Mouse (Mus musculus) ovary, postnatal 36 days (tissue): ENCODE measurements around the gene Rtn2.

Experiments
- DNase-seq: peaks from one replicate; pipeline ENCODE4 v3.0.0; 2022; ENCODE audit warnings: low spot score, mixed read lengths

Gene Rtn2

DNA sequence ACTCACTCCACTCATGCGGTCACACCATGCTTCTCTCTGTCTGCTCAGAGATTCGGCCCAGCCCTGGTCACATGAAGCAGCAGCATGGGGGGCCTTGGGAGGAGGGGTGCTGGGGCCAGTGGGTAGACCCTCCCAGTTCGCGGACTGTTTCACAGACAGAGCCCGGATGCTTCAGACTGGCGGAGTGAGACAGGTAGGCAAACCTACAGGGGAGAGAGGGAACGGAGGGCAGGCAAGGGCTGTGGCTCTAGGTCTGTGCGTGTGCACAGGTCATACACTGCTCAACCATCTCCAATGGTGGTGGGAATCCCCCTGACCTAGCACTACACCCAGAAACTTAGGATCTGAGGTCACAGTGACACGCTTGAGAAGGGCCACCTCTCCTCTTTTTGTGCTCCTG is 37.0 kb downstream of the Rtn2 start:
- no peak for DNase-seq

DNA sequence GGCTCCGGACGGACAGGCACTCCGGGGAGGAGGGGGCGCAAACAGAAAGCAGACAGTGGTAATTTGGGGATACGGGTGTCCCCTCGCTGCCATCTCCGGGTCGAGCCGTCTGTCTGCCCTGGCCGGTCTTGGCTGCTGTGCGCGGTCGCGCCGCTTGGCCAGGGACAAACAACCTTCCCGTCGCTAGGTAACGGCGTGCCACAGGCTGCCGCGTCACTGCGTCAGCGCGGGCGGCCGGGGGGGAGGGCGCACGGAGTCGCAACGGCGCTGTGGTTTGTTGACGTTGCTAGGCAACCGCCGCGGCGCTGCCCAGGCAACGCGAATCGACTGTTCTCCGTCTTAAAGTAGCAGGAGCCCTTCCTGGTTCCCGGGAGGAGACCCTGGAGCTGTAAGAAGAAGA is 37.5 kb downstream of the Rtn2 start:
- peak; percentile 95 for DNase-seq

GRCm38 (mm10) chr7:19320637-19321036 is 38.2 kb downstream of the Rtn2 start:
- DNase-seq, result no peak

DNA sequence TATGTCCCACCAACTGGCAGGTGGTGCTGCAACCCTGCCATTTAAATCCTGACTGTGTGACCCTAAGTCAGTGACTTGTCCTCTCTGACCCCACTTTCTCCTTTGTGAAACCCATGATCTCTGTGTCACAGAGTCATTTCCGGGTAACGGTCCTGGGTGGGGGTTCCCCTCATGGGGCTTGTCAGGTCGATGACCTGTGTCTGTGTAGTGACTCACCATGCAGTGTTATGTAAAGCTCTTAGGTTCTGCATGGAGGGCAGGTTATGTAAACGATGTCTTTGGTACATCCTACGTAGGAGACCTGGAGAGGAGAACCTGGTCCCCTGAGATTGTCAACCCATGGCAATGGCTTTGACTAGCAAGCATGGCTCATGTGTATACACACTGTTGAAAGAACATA is 39.0 kb downstream of the Rtn2 start:
- DNase-seq, result no peak

DNA sequence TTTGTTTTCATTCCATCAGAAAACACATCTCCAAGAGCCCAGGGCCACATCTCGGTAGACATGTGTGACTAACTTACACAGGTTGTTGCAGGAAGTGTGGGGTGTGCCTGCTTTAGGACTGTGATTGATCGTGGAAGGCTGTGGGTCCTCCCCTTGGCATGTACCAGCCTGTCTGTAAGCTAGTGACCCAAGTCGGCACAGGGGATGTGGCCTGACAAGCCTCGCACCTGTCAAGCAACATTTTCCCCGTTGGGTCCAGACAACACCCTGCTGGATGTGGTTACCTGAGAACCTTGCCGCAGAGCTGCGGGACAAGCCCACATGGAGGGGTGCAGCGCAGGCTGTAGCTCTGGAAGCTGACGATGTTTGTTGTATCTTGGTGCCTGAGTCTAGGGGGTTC is 40.1 kb downstream of the Rtn2 start:
- DNase-seq, result no peak

- DNase-seq, result no peak
These were observed 41.8 kb downstream of the Rtn2 start for GRCm38 (mm10) chr7:19324221-19324620.

DNA sequence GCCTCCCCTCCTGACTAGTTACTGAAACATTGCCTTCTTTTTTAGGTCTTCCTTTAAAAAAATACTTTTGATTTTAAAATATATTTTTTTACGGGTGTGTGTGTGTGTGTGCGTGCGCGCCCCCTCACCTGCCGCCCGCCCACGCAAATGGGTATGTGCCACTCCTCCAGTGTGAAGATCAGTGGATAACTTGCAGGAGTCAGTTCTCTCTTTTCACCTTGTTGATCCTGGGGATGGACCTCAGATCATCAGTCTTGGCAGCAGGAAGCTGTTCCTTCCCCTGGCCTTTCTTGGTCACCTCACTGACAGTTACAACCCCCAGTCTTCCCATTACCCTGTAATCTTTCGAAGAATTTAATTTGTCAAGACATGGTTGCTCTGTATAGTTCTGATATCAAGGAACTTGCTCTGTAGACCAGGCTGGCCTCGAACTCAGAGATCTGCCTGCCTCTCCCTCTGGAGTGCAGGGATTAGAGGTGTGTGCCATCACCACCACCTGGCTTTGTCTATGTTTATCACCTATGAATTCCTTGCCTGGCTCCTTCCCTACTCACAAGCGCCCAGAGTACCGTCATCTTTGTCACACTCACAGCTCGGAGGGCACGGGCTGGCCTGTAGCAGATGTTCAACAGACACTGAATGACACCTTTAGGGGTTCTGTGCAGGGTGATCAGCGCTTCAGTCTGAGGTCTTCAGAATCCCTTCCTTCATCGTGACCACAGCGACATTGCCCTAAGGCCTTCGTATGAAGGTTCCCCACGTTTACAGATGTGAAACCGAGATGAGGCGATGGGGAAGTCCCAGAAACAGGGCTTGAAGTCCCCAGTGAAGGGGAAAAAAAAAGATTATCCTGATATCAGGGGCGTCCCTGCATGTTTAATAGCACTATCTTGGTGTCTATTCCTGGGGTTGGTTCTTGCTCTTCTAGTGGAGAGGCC is 43.1 kb downstream of the Rtn2 start:
- DNase-seq, result no peak

- DNase-seq, result peak; percentile 84
These were observed 43.9 kb downstream of the Rtn2 start for GRCm38 (mm10) chr7:19326359-19326758.

DNA sequence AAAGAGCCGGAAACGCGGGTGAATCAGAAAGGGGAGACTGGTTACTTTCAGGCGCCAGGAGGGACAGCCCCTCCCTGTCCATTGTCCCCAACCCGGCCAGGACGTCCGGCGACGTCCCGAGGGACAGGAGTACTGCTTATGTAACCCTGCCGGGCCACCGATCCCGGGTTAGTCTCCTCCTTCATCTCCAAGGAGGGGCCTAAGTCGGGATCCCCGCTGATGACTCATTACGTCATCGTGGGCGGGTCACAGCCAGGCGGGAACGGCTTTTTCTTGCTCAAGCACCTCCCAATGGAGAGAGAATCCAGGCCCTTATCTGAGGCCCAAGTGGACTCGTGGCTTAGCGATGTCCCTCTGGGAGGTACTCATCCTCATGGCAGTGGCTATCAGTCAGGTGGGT is 44.7 kb downstream of the Rtn2 start:
- DNase-seq, result peak; percentile 73

DNA sequence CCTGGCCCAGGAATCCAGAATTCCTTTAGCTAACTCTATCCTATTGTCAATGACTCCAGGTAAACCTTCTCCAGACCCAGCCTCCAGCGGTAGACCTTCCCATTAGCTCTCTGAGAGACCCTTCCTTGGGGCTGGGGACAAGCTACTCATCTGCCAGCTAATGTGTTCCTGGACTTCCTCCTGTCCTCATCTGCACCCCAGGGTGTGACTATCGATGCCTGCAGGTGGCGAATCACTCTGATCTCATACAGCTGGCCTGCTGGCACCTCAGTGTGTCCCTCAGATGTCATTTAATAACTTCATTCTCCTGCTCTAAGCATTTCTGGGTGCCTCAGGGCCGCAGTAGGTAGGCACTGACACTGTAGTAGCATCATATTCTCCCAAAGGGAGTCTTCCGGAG is 45.4 kb downstream of the Rtn2 start:
- DNase-seq, result no peak

- no peak for DNase-seq
These were observed 46.0 kb downstream of the Rtn2 start for GRCm38 (mm10) chr7:19328425-19328824.

- no peak for DNase-seq
These were observed 49.5 kb downstream of the Rtn2 start for GRCm38 (mm10) chr7:19331910-19332309.

GRCm38 (mm10) chr7:19332709-19333352 is 50.4 kb downstream of the Rtn2 start:
- DNase-seq, result peak; percentile 69

DNA sequence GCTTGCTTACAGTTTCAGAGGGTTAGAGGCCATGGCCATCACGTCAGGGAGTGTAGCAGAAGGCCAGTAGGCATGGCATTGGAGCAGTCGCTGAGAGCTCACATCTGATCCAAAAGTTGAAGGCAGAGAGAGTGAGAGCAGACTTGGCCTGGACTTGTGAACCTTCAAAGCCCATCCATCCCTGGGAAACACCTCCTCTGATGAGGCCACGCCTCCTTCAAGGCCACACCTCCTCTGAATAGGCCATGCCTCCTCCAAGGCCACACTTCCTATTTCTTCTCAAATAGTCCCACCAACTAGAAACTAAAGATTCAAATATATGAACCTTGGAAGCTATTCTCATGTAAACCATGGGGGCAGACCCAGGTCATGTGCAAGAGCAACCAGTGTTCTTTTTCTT is 53.2 kb downstream of the Rtn2 start:
- DNase-seq, result no peak

DNA sequence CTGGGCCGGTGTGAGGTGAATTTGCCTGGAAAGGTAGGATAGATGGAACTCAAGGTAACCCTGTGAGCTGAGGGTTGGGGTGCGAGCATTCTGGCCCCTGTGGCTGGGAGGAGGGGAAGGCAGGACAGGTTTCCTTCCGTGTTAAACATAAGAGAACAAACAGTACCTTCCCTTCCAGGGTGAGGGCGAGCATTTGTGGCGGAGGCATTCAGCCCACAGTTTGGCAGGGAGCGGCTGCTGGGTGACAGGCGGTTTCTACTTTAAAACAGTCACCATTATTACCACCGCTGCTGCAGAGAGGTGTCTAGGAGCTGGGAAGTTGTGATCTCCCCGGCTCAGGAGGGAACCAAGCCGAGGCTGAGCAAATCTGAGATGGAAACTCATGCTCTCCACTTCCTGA is 54.7 kb downstream of the Rtn2 start:
- no peak for DNase-seq

DNA sequence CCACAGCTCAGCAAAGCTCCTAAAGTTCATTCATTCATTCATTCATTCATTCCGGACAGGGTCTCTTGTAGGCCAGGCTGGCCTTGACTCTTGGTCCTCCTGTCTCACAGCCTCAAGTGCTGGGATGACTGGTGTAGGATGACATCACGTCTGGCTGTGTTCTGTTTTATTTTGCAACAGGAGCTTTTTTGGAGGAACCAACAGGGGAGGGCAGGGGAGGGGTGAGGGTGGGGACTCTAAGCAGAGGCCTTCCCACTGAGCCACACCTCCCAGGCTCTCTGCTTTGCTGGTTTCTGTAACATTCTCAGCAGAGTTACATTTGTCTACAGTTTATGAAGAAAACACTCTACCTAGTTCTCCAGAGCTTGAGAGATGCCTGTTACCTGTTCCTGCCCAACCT is 55.6 kb downstream of the Rtn2 start:
- DNase-seq, result no peak

- no peak for DNase-seq
These were observed 56.2 kb downstream of the Rtn2 start for GRCm38 (mm10) chr7:19338596-19338995.

GRCm38 (mm10) chr7:19341250-19341649 is 58.8 kb downstream of the Rtn2 start:
- no peak for DNase-seq

DNA sequence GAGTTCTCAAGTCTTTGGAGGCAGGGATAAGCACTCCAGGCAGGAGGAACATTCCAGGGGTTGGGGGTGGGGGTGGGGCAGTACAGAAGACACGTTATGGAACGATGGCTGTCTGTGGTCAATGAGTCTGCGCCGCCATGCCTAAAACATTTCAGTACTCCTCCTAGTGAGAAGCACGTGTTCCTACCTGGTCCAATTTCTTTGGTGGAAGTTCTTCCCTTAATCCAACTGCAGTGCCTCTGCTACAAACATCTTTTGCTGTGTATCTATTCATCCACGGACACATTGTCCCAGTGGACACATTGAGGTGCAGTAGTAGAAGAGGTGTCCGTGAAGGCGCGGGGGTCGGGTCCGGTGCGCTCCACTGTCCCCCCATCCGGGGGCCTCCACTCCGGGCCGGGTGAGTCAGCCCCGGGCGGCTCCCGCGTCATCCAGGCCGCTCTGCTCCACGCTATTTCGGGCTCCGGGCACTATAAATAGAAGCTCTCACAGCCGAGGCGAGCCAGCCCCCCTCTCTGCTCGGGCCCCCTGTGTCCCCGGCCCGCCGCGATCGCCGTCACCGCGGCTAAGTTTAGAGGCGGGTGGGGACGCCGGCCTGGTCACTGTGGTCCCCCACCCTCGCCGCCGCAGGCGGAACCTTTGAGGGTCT is 59.5 kb downstream of the Rtn2 start:
- no peak for DNase-seq

DNA sequence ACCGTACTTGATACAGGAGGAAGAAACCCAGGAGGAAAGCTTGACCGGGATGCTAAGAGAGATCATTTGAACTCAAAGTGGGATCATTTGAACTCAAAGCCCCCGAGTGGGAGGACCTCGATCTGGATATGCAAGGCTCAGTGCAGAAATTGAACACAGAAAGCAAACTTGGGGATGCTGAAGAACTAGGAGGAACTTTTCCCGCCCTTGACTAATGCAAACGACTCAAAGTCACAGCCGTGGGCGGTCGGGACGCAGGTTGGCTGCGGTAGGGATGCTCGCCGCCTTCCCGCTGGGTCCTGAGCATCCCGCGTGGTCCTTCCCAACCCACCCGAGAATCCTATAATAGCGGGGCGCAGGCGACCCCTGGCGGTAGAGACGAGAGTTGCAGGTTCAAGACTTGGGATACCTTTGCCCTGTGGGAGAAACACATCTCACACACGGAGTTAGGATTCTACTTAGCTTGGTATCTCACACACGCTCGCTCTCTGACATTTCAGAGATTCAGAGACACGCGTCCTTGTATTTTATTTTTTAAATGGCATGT is 60.1 kb downstream of the Rtn2 start:
- DNase-seq, result peak; percentile 81

GRCm38 (mm10) chr7:19343210-19343808 is 60.9 kb downstream of the Rtn2 start:
- DNase-seq, result peak; percentile 71

DNA sequence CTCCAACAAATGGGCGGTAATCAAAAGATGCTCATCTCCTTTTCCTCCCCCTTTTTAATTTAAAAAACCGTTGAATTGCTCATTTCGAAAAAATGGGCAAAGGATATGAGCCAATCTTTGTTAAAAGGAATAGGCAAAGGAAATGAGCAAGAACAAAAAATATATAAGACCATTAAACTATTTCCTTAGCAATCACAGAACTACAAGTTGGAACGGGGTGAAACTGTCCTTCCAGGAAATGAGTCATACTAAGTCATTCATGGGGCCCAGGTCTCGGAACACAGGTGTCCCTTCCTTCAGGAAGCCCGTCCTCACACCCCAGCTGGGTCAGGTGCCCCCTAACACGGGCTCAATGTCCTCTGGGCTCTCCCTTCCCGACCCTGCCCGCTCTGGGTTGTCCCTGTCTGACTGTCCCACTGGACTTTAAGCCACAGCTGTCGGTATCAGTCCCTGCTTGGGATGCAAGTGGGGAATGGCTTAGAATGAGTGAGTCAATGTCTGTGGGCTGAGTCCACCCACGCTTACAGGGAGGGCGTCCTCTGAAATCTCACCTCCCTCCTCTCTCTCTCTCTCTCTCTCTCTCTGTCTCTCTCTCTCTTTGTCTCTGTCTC is 61.9 kb downstream of the Rtn2 start, which contains the start of gene Ercc1:
Ercc1 (plus strand) TSS at position 542 of the 611 bp plus-strand sequence.
- no peak for DNase-seq
